Mouse (Mus musculus) neural tube, embryonic 15.5 days (tissue): ENCODE measurements at regions not wholly inside any gene's neighbourhood (a gene's known extent, or its start where the extent isn't known, plus 50 kb on each side); places are given as distances from the start of the nearest gene placed in this dataset.

Source experiments
- ATAC-seq: fragments of 200-750 bp; cut with Nextera tagmentation; 2 replicates; pipeline ENCODE4 v1.8.0; 2017; ENCODE audit warnings: mild to moderate bottlenecking, moderate TSS enrichment, moderate library complexity; ENCODE audit not compliant: low FRiP score
- H3K27ac ChIP-seq: fragments of 300-500 bp; sonication (generic); replicated peaks from 2 replicates; pipeline ENCODE4 v1.5.1; 2015; ENCODE audit warnings: mild to moderate bottlenecking, inconsistent platforms
- H3K27me3 ChIP-seq: fragments of 300-500 bp; sonication (generic); replicated peaks from 2 replicates; pipeline ENCODE4 v1.6.1; 2015; ENCODE audit warnings: inconsistent platforms
- H3K36me3 ChIP-seq: fragments of 300-500 bp; sonication (generic); 2 replicates; pipeline ENCODE4 v1.6.1; 2015; ENCODE audit warnings: inconsistent platforms
- H3K4me1 ChIP-seq: fragments of 300-500 bp; sonication (generic); 2 replicates; pipeline ENCODE4 v1.6.1; 2015; ENCODE audit warnings: inconsistent platforms
- H3K4me2 ChIP-seq: fragments of 300-500 bp; sonication (generic); 2 replicates; pipeline ENCODE4 v1.6.1; 2015; ENCODE audit warnings: inconsistent platforms, mild to moderate bottlenecking, moderate library complexity
- H3K4me3 ChIP-seq: fragments of 300-500 bp; sonication (generic); replicated peaks from 2 replicates; pipeline ENCODE4 v1.5.1; 2015; ENCODE audit warnings: mild to moderate bottlenecking, inconsistent platforms
- H3K9ac ChIP-seq: fragments of 300-500 bp; sonication (generic); replicated peaks from 2 replicates; pipeline ENCODE4 v1.6.1; 2015; ENCODE audit warnings: mild to moderate bottlenecking, inconsistent platforms
- H3K9me3 ChIP-seq: fragments of 300-500 bp; sonication (generic); replicated peaks from 2 replicates; pipeline ENCODE4 v1.6.1; 2016; ENCODE audit warnings: inconsistent platforms
- WGBS: fragments of 180-500 bp; shearing (Covaris S2); methylation state at CpG from one replicate; pipeline ENCODE4 v1.1.7; 2015; ENCODE audit warnings: mixed read lengths; 5-methylcytosine and 5-hydroxymethylcytosine counted together

- no peak for ATAC-seq
- Histone ChIP-seq H3K9me3 (no peaks in the 10 kb centered on the region), H3K27me3 (no peaks in the 10 kb centered on the region), H3K4me3 (no peak overlapping the region), H3K4me1 (no peaks in the 10 kb centered on the region), H3K4me2 (no peak overlapping the region), H3K27ac (no peak overlapping the region), H3K36me3 (no peaks in the 10 kb centered on the region), H3K9ac (no peak overlapping the region)
- WGBS = 86% methylated on average over 5 of the region's 5 CpGs
These were observed 191.3 kb downstream of the Ifng start for GRCm38 (mm10) chr10:118632187-118632586.

GRCm38 (mm10) chr10:118633429-118633828, 192.6 kb downstream of the Ifng start:
- Histone ChIP-seq H3K27ac (no peak overlapping the region), H3K36me3 (no peaks in the 10 kb centered on the region), H3K4me2 (no peak overlapping the region), H3K27me3 (no peaks in the 10 kb centered on the region), H3K9me3 (no peaks in the 10 kb centered on the region), H3K4me1 (no peaks in the 10 kb centered on the region), H3K9ac (no peak overlapping the region), H3K4me3 (no peak overlapping the region)
- no peak for ATAC-seq
- WGBS = 62% methylated on average over 7 of the region's 7 CpGs

GRCm38 (mm10) chr10:118639097-118639496, 198.3 kb downstream of the Ifng start:
- 87% methylated on average over 4 of the region's 4 CpGs for WGBS

GRCm38 (mm10) chr10:118640121-118640809, 199.4 kb downstream of the Ifng start:
- no peaks in the 10 kb centered on the region for H3K27me3 ChIP-seq
- H3K4me3 ChIP-seq = no peak overlapping the region
- no peaks in the 10 kb centered on the region for H3K9me3 ChIP-seq
- H3K9ac ChIP-seq = no peak overlapping the region
- peaks cover 15% of the 10 kb centered on the region for H3K4me1 ChIP-seq
- WGBS = 43% methylated on average over 7 of the region's 7 CpGs
- no peak for ATAC-seq
- peak overlapping the region; percentile 20; the same call in 1 of the 2 replicates for H3K4me2 ChIP-seq
- H3K27ac ChIP-seq = 0 out of 2 replicates have a peak overlapping the region, but pooled peaks have one; percentile 65
- H3K36me3 ChIP-seq = no peaks in the 10 kb centered on the region

More at GRCm38 (mm10) chr10:118639097-118639496, 198.3 kb downstream of the Ifng start:
- Histone ChIP-seq H3K4me1 (peaks cover 15% of the 10 kb centered on the region), H3K4me3 (no peak overlapping the region), H3K4me2 (no peak overlapping the region), H3K27ac (no peak overlapping the region), H3K9me3 (no peaks in the 10 kb centered on the region), H3K36me3 (no peaks in the 10 kb centered on the region), H3K27me3 (no peaks in the 10 kb centered on the region), H3K9ac (no peak overlapping the region)
- no peak for ATAC-seq

GRCm38 (mm10) chr10:118640810-118641427, 200.1 kb downstream of the Ifng start:
- no peaks in the 10 kb centered on the region for H3K27me3 ChIP-seq
- peaks cover 15% of the 10 kb centered on the region for H3K4me1 ChIP-seq
- no peak for ATAC-seq
- H3K9me3 ChIP-seq = no peaks in the 10 kb centered on the region
- H3K4me2 ChIP-seq = peak overlapping the region; percentile 20; the same call in 1 of the 2 replicates
- H3K4me3 ChIP-seq = no peak overlapping the region
- 34% methylated on average over 12 of the region's 12 CpGs for WGBS
- H3K27ac ChIP-seq = peak overlapping the region; percentile 65
- H3K9ac ChIP-seq = no peak overlapping the region
- no peaks in the 10 kb centered on the region for H3K36me3 ChIP-seq

GRCm38 (mm10) chr10:118643622-118644021, 202.8 kb downstream of the Ifng start:
- H3K9me3 ChIP-seq = no peaks in the 10 kb centered on the region
- H3K9ac ChIP-seq = no peak overlapping the region
- 85% methylated on average over 8 of the region's 8 CpGs for WGBS
- no peaks in the 10 kb centered on the region for H3K27me3 ChIP-seq
- no peak overlapping the region for H3K4me3 ChIP-seq
- no peaks in the 10 kb centered on the region for H3K36me3 ChIP-seq
- ATAC-seq = no peak
- H3K4me2 ChIP-seq = no peak overlapping the region
- H3K4me1 ChIP-seq = peaks cover 15% of the 10 kb centered on the region
- no peak overlapping the region for H3K27ac ChIP-seq

- H3K9ac ChIP-seq = no peak overlapping the region
- no peaks in the 10 kb centered on the region for H3K36me3 ChIP-seq
- H3K9me3 ChIP-seq = no peaks in the 10 kb centered on the region
- ATAC-seq = no peak
- no peak overlapping the region for H3K4me3 ChIP-seq
- H3K27ac ChIP-seq = no peak overlapping the region
- no peaks in the 10 kb centered on the region for H3K27me3 ChIP-seq
- H3K4me1 ChIP-seq = no peaks in the 10 kb centered on the region
- no peak overlapping the region for H3K4me2 ChIP-seq
- WGBS = 44% methylated on average over 2 of the region's 2 CpGs
These were observed 207.3 kb downstream of the Ifng start for GRCm38 (mm10) chr10:118648111-118648510.

- H3K4me1 ChIP-seq = no peaks in the 10 kb centered on the region
- no peaks in the 10 kb centered on the region for H3K27me3 ChIP-seq
- H3K36me3 ChIP-seq = no peaks in the 10 kb centered on the region
- H3K27ac ChIP-seq = no peak overlapping the region
- no peak overlapping the region for H3K9ac ChIP-seq
- no peak overlapping the region for H3K4me2 ChIP-seq
- 87% methylated on average over 5 of the region's 5 CpGs for WGBS
- no peak overlapping the region for H3K4me3 ChIP-seq
- no peaks in the 10 kb centered on the region for H3K9me3 ChIP-seq
- ATAC-seq = no peak
These were observed 213.4 kb downstream of the Dyrk2 start for GRCm38 (mm10) chr10:118656561-118656960.

GRCm38 (mm10) chr10:118666009-118666408, 204.0 kb downstream of the Dyrk2 start:
- ATAC-seq = no peak
- H3K9me3 ChIP-seq = no peaks in the 10 kb centered on the region
- H3K36me3 ChIP-seq = no peaks in the 10 kb centered on the region
- H3K27ac ChIP-seq = no peak overlapping the region
- H3K9ac ChIP-seq = no peak overlapping the region
- H3K4me3 ChIP-seq = no peak overlapping the region
- H3K4me2 ChIP-seq = no peak overlapping the region
- H3K4me1 ChIP-seq = no peaks in the 10 kb centered on the region
- H3K27me3 ChIP-seq = no peaks in the 10 kb centered on the region
- 79% methylated on average over 3 of the region's 3 CpGs for WGBS

- H3K4me3 ChIP-seq = peak overlapping the region; percentile 12; the same call in 1 of the 2 replicates
- WGBS = 38% methylated on average over 18 of the region's 18 CpGs
- H3K9ac ChIP-seq = no peak overlapping the region
- H3K36me3 ChIP-seq = no peaks in the 10 kb centered on the region
- H3K4me1 ChIP-seq = peaks cover 26% of the 10 kb centered on the region
- H3K9me3 ChIP-seq = no peaks in the 10 kb centered on the region
- H3K27ac ChIP-seq = 0 out of 2 replicates have a peak overlapping the region, but pooled peaks have one; percentile 6
- H3K27me3 ChIP-seq = no peaks in the 10 kb centered on the region
- peak overlapping the region; percentile 40 for H3K4me2 ChIP-seq
- ATAC-seq = peak; percentile 69; the same call in 1 of the 2 replicates
These were observed 194.1 kb downstream of the Dyrk2 start for GRCm38 (mm10) chr10:118675816-118676465.

GRCm38 (mm10) chr10:118678750-118679418, 191.1 kb downstream of the Dyrk2 start:
- Histone ChIP-seq H3K27me3 (no peaks in the 10 kb centered on the region), H3K9ac (no peak overlapping the region), H3K36me3 (no peaks in the 10 kb centered on the region), H3K4me2 (no peak overlapping the region), H3K4me1 (peaks cover 26% of the 10 kb centered on the region), H3K9me3 (no peaks in the 10 kb centered on the region), H3K4me3 (no peak overlapping the region), H3K27ac (no peak overlapping the region; the same call in 1 of the 2 replicates)
- no peak for ATAC-seq
- WGBS = 54% methylated on average over 12 of the region's 12 CpGs
